17 mouse cellular contexts compared by ENCODE assay signal in genomic region chr14:105799401-105799861, GRCm38 (mm10).
DNase-seq lines count a peak whose midpoint lies in the region; ATAC-seq and TF ChIP-seq lines count a peak whose summit lies in the region.
"Had no signal": no experiment of that assay in that cellular context is flagged by ENCODE, and none has a peak within 500 bp of the region (broad histone marks: within the 10 kb centered on the region; RNA-seq: fewer than 3 reads in every experiment).

No protein-coding gene starts in this region.

- ATAC-seq in lung, embryonic 16.5 days (ENCODE audit: low read depth): no peak
- ATAC-seq in embryonic facial prominence, embryonic 14.5 days (ENCODE audit: low read depth): peak; percentile 76
- peak; percentile 75 for ATAC-seq in limb, embryonic 14.5 days (ENCODE audit: low FRiP score, low read depth)
- ATAC-seq: liver, embryonic 12.5 days had no signal

- no peak overlapping the region for H3K4me3 ChIP-seq in lung, embryonic 16.5 days (ENCODE audit: low read length)
- no peak overlapping the region for H3K4me3 ChIP-seq in embryonic facial prominence, embryonic 14.5 days (ENCODE audit: low read depth, low read length)
- no peak overlapping the region for H3K4me3 ChIP-seq in limb, embryonic 14.5 days (replicated peaks; ENCODE audit: low read length)
- H3K4me3 ChIP-seq: heart, embryonic 10.5 days; liver, embryonic 12.5 days; neural tube, embryonic 12.5 days had no signal

- no peaks in the 10 kb centered on the region for H3K9me3 ChIP-seq in lung, embryonic 16.5 days (ENCODE audit: control insufficient read depth, low read length)
- no peaks in the 10 kb centered on the region for H3K9me3 ChIP-seq in embryonic facial prominence, embryonic 14.5 days (ENCODE audit: control insufficient read depth, low read length)
- H3K9me3 ChIP-seq in limb, embryonic 14.5 days (ENCODE audit: control insufficient read depth, low read length): no peaks in the 10 kb centered on the region
- H3K9me3 ChIP-seq: heart, embryonic 10.5 days; liver, embryonic 12.5 days; neural tube, embryonic 12.5 days had no signal

- H3K4me1 ChIP-seq in lung, embryonic 16.5 days (replicated peaks; ENCODE audit: control insufficient read depth, insufficient read depth, low read length): peaks cover 9% of the 10 kb centered on the region; the same call in 1 of the 2 replicates
- H3K4me1 ChIP-seq in embryonic facial prominence, embryonic 14.5 days (ENCODE audit: control insufficient read depth, insufficient read depth, low read length): peaks cover 4% of the 10 kb centered on the region; the same call in 1 of the 2 replicates
- peaks cover 20% of the 10 kb centered on the region for H3K4me1 ChIP-seq in limb, embryonic 14.5 days (ENCODE audit: control insufficient read depth, insufficient read depth, low read length)

- H3K27ac ChIP-seq in lung, embryonic 16.5 days (ENCODE audit: low read length): peak overlapping the region; percentile 92
- H3K27ac ChIP-seq in embryonic facial prominence, embryonic 14.5 days (replicated peaks; ENCODE audit: low read depth, low read length): no peak overlapping the region
- H3K27ac ChIP-seq in limb, embryonic 14.5 days (replicated peaks; ENCODE audit: low read depth, low read length): no peak overlapping the region
- H3K27ac ChIP-seq: heart, embryonic 10.5 days; liver, embryonic 12.5 days; macrophage; neural tube, embryonic 12.5 days had no signal

- no peak overlapping the region for H3K4me2 ChIP-seq in lung, embryonic 16.5 days (ENCODE audit: low read depth, low read length)
- 0 out of 2 replicates have a peak overlapping the region, but pooled peaks have one; percentile 12 for H3K4me2 ChIP-seq in embryonic facial prominence, embryonic 14.5 days (ENCODE audit: low read depth, low read length)
- H3K4me2 ChIP-seq in limb, embryonic 14.5 days (replicated peaks; ENCODE audit: low read depth, low read length, severe bottlenecking): peak overlapping the region; percentile 22; the same call in 1 of the 2 replicates
- H3K4me2 ChIP-seq: liver, embryonic 12.5 days; neural tube, embryonic 12.5 days had no signal

- no peaks in the 10 kb centered on the region for H3K27me3 ChIP-seq in lung, embryonic 16.5 days (ENCODE audit: control insufficient read depth, insufficient read depth, low read depth, low read length)
- H3K27me3 ChIP-seq in embryonic facial prominence, embryonic 14.5 days (replicated peaks; ENCODE audit: control insufficient read depth, insufficient read depth, low read length): no peaks in the 10 kb centered on the region
- no peaks in the 10 kb centered on the region for H3K27me3 ChIP-seq in limb, embryonic 14.5 days (ENCODE audit: control insufficient read depth, insufficient read depth, low read length)
- H3K27me3 ChIP-seq: liver, embryonic 12.5 days; neural tube, embryonic 12.5 days had no signal

- 45% methylated on average over 3 of the region's 3 CpGs for WGBS in lung, embryonic 16.5 days
- 19% methylated on average over 3 of the region's 3 CpGs for WGBS in embryonic facial prominence, embryonic 14.5 days
- 14% methylated on average over 3 of the region's 3 CpGs for WGBS in limb, embryonic 14.5 days

- no peaks in the 10 kb centered on the region for H3K36me3 ChIP-seq in lung, embryonic 16.5 days (ENCODE audit: control insufficient read depth, insufficient read depth, low read length)
- H3K36me3 ChIP-seq in embryonic facial prominence, embryonic 14.5 days (ENCODE audit: control insufficient read depth, insufficient read depth, low read length): no peaks in the 10 kb centered on the region
- H3K36me3 ChIP-seq in limb, embryonic 14.5 days (ENCODE audit: control insufficient read depth, insufficient read depth, low read length): no peaks in the 10 kb centered on the region
- H3K36me3 ChIP-seq: G1E; heart, embryonic 10.5 days; liver, embryonic 12.5 days; neural tube, embryonic 12.5 days had no signal

- no peak overlapping the region for H3K9ac ChIP-seq in lung, embryonic 16.5 days (ENCODE audit: low read length)
- H3K9ac ChIP-seq in embryonic facial prominence, embryonic 14.5 days (ENCODE audit: low read depth, low read length): no peak overlapping the region
- H3K9ac ChIP-seq in limb, embryonic 14.5 days (ENCODE audit: low read depth, low read length, severe bottlenecking): no peak overlapping the region
- H3K9ac ChIP-seq: liver, embryonic 12.5 days; neural tube, embryonic 12.5 days had no signal

- TF ChIP-seq POLR2A in limb, embryonic 14.5 days (IDR thresholded peaks at IDR 0.05; ENCODE audit: borderline replicate concordance, extremely low read depth, insufficient read depth, insufficient read length): no peak

- no peak for DNase-seq in lung, postnatal 25 days (ENCODE audit: low spot score)
- peak; percentile 39 for DNase-seq in embryo, embryonic 11 days
- peak; percentile 71 for DNase-seq in embryonic facial prominence, embryonic 14.5 days (ENCODE audit: low spot score)
- DNase-seq in limb, embryonic 14.5 days (ENCODE audit: low spot score): peak; percentile 49
- no peak for DNase-seq in layer of hippocampus, adult 8-10 months (ENCODE audit: low spot score in 2 of 2)
- DNase-seq in urinary bladder, adult 2 months (ENCODE audit: low spot score): no peak
- DNase-seq: adrenal gland, postnatal 10 days; cerebellum, adult 8-10 months; gastrocnemius, postnatal 14 days; midbrain, embryonic 14.5 days; right cerebral cortex, postnatal 4 days had no signal

Comparison
In these comparisons a context has a peak if more than half of its experiments do, and no peak if none do; other contexts are left out.
1. DNase-seq: peak in embryo, embryonic 11 days (single experiment), embryonic facial prominence, embryonic 14.5 days (single experiment) and limb, embryonic 14.5 days (single experiment); none in lung, postnatal 25 days (single experiment), layer of hippocampus, adult 8-10 months (0 of 2) and urinary bladder, adult 2 months (single experiment).